Mouse (Mus musculus) hindbrain, embryonic 14.5 days (tissue): ENCODE data around the gene Sik3. TPM values are rescaled to one million over a fixed set of nuclear protein-coding genes. Genes with fewer than 3 reads are reported as not detected.

ENCODE experiments used
- ATAC-seq: fragments of 200-750 bp; cut with Nextera tagmentation; 2 replicates; pipeline ENCODE4 v1.8.0; 2017; ENCODE audit warnings: moderate number of reproducible peaks, mild to moderate bottlenecking, moderate TSS enrichment, moderate library complexity; ENCODE audit not compliant: low FRiP score
- DNase-seq: peaks from one replicate; pipeline ENCODE4 v3.0.0-alpha.2; 2015; ENCODE audit warnings: low spot score
- H3K27ac ChIP-seq: fragments of 300-500 bp; sonication (generic); 2 replicates; pipeline ENCODE4 v1.5.1; 2014; ENCODE audit warnings: mild to moderate bottlenecking, moderate library complexity
- H3K27me3 ChIP-seq: fragments of 300-500 bp; sonication (generic); 2 replicates; pipeline ENCODE4 v1.6.1; 2014; ENCODE audit warnings: mild to moderate bottlenecking, low read length, mixed read lengths; ENCODE audit not compliant: control insufficient read depth, insufficient read depth
- H3K36me3 ChIP-seq: fragments of 300-500 bp; sonication (generic); replicated peaks from 2 replicates; pipeline ENCODE4 v1.6.1; 2014; ENCODE audit not compliant: control insufficient read depth, insufficient read depth
- H3K4me1 ChIP-seq: fragments of 300-500 bp; sonication (generic); replicated peaks from 2 replicates; pipeline ENCODE4 v1.6.1; 2014; ENCODE audit warnings: antibody characterized with exemption, low read length, mixed read lengths; ENCODE audit not compliant: control insufficient read depth, insufficient read depth
- H3K4me2 ChIP-seq: fragments of 300-500 bp; sonication (generic); replicated peaks from 2 replicates; pipeline ENCODE4 v1.6.1; 2014; ENCODE audit warnings: mild to moderate bottlenecking, moderate library complexity
- H3K4me3 ChIP-seq: fragments of 300-500 bp; sonication (generic); replicated peaks from 2 replicates; pipeline ENCODE4 v1.5.1; 2014; ENCODE audit warnings: mild to moderate bottlenecking, low read length
- H3K9ac ChIP-seq: fragments of 300-500 bp; sonication (generic); 2 replicates; pipeline ENCODE4 v1.6.1; 2014
- H3K9me3 ChIP-seq: fragments of 300-500 bp; sonication (generic); 2 replicates; pipeline ENCODE4 v1.6.1; 2016; ENCODE audit warnings: low read length; ENCODE audit not compliant: control insufficient read depth
- WGBS: fragments of 180-500 bp; shearing (Covaris S2); extraction: QIAGEN DNeasy Blood & Tissue Kit; methylation state at CpG from one replicate; pipeline ENCODE4 v1.1.7; 2014; 5-methylcytosine and 5-hydroxymethylcytosine counted together
- polyA plus RNA-seq: library from polyadenylated mRNA; unstranded; fragments of >200 nt; fragmentation: Nextera tagmentation; extraction: Ambion mirVana; gene quantifications from 2 replicates; pipeline ENCODE4 v1.2.1, GENCODE M21; 2014

The Sik3 gene
- polyA plus RNA-seq, 1 experiment from 2014 or later = 11.0 TPM

DNA sequence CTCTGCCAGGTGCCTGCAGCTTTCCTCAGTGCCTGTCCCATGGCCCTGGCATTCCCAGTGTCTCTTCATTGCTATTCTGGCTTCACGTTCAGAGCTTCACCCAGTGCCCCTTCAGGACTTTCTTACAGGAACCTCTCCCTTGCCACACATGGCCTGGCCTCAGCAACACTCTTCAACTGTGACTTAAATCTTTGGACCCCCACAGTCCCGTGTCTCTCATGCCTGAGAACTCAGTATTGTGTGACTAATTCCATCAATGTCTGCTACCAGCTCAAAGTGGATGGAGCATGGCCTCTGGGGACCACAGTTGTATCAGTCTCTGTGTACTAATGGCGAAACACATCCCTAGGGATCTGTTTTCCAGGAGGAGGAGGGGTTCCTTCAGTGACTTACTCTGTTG is 133.8 kb downstream of the Sik3 start:
- no peaks in the 10 kb centered on the region for H3K4me1 ChIP-seq
- H3K9me3 ChIP-seq = no peaks in the 10 kb centered on the region
- no peak overlapping the region for H3K27ac ChIP-seq
- no peak overlapping the region for H3K9ac ChIP-seq
- H3K27me3 ChIP-seq = no peaks in the 10 kb centered on the region
- DNase-seq (no peak), ATAC-seq (no peak)
- no peak overlapping the region for H3K4me3 ChIP-seq
- no peak overlapping the region for H3K4me2 ChIP-seq
- 47% methylated on average over 3 of the region's 3 CpGs for WGBS
- H3K36me3 ChIP-seq = no peaks in the 10 kb centered on the region

GRCm38 (mm10) chr9:46148723-46149122 is 136.1 kb downstream of the Sik3 start:
- ATAC-seq (no peak), DNase-seq (no peak)
- Histone ChIP-seq H3K4me1 (no peaks in the 10 kb centered on the region; the same call in 1 of the 2 replicates), H3K27ac (no peak overlapping the region), H3K4me3 (no peak overlapping the region), H3K36me3 (no peaks in the 10 kb centered on the region), H3K9me3 (no peaks in the 10 kb centered on the region), H3K4me2 (no peak overlapping the region), H3K27me3 (no peaks in the 10 kb centered on the region), H3K9ac (no peak overlapping the region)
- WGBS = 89% methylated on average over 4 of the region's 4 CpGs

GRCm38 (mm10) chr9:46149392-46149791 is 136.8 kb downstream of the Sik3 start:
- H3K27ac ChIP-seq = no peak overlapping the region
- no peaks in the 10 kb centered on the region for H3K36me3 ChIP-seq
- DNase-seq (no peak), ATAC-seq (no peak)
- no peak overlapping the region for H3K4me2 ChIP-seq
- no peaks in the 10 kb centered on the region for H3K27me3 ChIP-seq
- WGBS = 91% methylated on average over 5 of the region's 5 CpGs
- H3K4me1 ChIP-seq = no peaks in the 10 kb centered on the region; the same call in 1 of the 2 replicates
- no peaks in the 10 kb centered on the region for H3K9me3 ChIP-seq
- H3K9ac ChIP-seq = no peak overlapping the region
- H3K4me3 ChIP-seq = no peak overlapping the region

DNA sequence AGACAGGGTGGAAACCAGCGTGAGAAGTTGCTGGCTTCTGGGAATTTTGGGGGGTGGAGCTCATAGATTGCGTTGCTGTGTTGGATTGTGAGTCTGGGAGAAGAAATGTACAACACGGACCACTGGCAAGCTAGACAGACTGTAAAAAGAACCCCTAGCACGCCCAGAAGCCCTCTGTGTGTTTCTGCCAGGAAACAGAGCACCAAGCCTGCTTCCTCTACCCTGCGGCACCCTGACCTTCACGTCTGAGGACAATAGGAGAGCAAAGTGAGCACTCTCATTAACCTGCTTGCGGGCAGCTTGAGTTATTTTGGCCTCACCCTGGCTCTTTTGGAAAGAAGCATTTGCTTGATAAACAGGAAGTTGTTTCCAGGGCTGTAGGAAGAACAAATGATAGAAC is 137.5 kb downstream of the Sik3 start:
- Histone ChIP-seq H3K27me3 (no peaks in the 10 kb centered on the region), H3K4me2 (no peak overlapping the region), H3K36me3 (no peaks in the 10 kb centered on the region), H3K9me3 (no peaks in the 10 kb centered on the region), H3K4me3 (no peak overlapping the region), H3K4me1 (no peaks in the 10 kb centered on the region; the same call in 1 of the 2 replicates), H3K27ac (no peak overlapping the region), H3K9ac (no peak overlapping the region)
- ATAC-seq (no peak), DNase-seq (no peak)
- 75% methylated on average over 7 of the region's 7 CpGs for WGBS

DNA sequence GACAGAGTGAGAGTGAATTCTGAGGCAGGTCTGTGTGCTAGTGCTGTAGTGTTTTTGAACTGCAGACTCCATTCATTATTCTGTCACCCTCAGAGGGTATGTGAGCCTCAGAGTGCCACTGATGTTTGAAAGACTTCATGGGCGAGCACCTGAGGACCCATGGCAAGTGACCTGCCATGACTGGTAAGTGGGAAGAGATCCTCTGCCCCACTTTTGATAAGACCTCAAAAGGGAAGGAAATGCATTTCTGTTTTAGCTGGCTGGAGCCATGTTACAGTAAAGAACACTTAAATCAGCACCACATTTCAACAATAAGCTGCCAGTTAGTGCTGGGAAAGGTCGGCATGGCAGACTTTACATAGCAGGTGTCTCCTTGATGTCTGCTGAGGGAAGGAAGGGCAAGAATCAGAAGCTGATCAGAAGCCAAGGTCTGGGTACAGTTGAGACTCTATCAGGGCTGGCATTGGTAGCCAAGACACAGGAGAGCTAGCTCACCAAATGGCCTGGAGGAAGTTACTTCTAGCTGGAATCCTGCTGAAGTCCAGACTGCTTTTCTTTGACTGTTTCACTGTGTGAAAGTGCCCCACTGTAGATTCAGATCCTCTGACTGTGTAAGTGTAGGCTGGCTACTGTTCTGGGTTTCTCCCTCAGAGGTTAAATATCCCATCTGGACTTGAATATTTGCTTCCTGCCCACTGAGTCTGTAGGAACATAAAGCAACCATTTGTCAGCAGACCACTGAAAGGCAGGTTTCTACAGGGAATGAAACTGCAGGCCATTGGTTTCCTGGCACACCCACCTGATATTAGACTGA is 138.5 kb downstream of the Sik3 start:
- 80% methylated on average over 2 of the region's 2 CpGs for WGBS
- no peak overlapping the region for H3K27ac ChIP-seq

GRCm38 (mm10) chr9:46151704-46152040 is 139.1 kb downstream of the Sik3 start:
- whole genome bisulfite sequencing = 94% methylated on average over 6 of the region's 6 CpGs
- H3K9me3 ChIP-seq = no peaks in the 10 kb centered on the region
- no peaks in the 10 kb centered on the region for H3K27me3 ChIP-seq
- no peak overlapping the region for H3K9ac ChIP-seq
- H3K36me3 ChIP-seq = no peaks in the 10 kb centered on the region
- H3K4me2 ChIP-seq = no peak overlapping the region
- no peaks in the 10 kb centered on the region; the same call in 1 of the 2 replicates for H3K4me1 ChIP-seq
- no peak overlapping the region for H3K4me3 ChIP-seq
- DNase-seq = no peak
- H3K27ac ChIP-seq = no peak overlapping the region
- ATAC-seq = no peak

More for the DNA sequence above, 138.5 kb downstream of the Sik3 start:
- no peak for DNase-seq
- H3K9me3 ChIP-seq = no peaks in the 10 kb centered on the region
- no peak for ATAC-seq
- no peak overlapping the region for H3K9ac ChIP-seq
- H3K36me3 ChIP-seq = no peaks in the 10 kb centered on the region
- H3K4me2 ChIP-seq = no peak overlapping the region
- H3K4me3 ChIP-seq = no peak overlapping the region
- H3K4me1 ChIP-seq = no peaks in the 10 kb centered on the region; the same call in 1 of the 2 replicates
- no peaks in the 10 kb centered on the region for H3K27me3 ChIP-seq

DNA sequence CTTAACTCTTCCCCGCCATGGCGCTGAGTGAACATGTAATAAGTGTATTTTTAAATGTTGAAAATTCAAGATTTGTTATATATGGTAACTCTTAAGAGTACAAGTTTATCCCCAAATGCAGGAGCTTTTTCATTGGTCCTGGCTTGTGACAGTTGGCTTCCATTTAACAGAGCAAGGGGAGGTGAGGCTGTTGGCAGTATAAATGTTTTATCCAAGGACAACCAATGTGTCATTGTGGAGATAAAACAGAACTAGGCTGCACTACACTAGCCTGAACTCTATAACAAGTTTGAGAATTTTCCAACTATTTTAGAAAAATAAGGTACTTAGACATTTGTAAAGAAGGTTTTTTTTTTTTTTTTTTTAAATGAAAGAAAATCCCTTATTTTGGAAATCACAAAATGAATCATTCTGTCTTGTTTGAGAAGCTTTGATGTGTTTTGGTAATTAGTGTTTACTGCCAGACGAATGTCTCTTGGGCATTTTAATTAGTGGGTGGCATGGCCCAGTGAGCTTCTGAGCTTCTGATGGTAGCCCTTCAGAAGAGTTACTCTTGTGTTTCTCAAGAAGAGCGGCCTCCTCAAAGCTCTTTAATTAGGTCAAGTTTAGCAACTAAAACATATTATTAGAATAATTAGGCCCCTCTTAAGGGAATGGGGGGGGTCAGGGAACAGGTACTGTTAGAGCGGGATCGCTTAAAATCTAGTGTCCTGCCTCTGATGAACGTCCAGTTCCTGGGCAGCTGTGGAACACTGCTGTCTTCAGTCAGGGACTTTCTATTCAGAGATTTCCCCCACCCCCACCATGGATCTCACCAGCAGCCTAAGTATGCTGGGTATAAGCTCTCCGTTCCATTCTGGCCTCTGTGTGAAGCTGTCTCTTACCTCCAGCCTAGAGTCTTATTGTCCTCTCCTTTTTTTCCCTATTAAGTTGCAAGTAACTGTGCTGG is 139.7 kb downstream of the Sik3 start:
- ATAC-seq (no peak), DNase-seq (no peak)
- Histone ChIP-seq H3K4me1 (no peaks in the 10 kb centered on the region; the same call in 1 of the 2 replicates), H3K36me3 (no peaks in the 10 kb centered on the region), H3K4me3 (no peak overlapping the region), H3K9me3 (no peaks in the 10 kb centered on the region), H3K27me3 (no peaks in the 10 kb centered on the region), H3K4me2 (no peak overlapping the region), H3K27ac (no peak overlapping the region), H3K9ac (no peak overlapping the region)
- WGBS = 74% methylated on average over 8 of the region's 8 CpGs

GRCm38 (mm10) chr9:46154469-46154868 is 141.8 kb downstream of the Sik3 start:
- Histone ChIP-seq H3K27ac (no peak overlapping the region), H3K9ac (no peak overlapping the region), H3K27me3 (no peaks in the 10 kb centered on the region), H3K36me3 (no peaks in the 10 kb centered on the region), H3K4me2 (no peak overlapping the region), H3K9me3 (no peaks in the 10 kb centered on the region), H3K4me1 (no peaks in the 10 kb centered on the region; the same call in 1 of the 2 replicates), H3K4me3 (no peak overlapping the region)
- 75% methylated on average over 2 of the region's 2 CpGs for WGBS
- DNase-seq (no peak), ATAC-seq (no peak)

DNA sequence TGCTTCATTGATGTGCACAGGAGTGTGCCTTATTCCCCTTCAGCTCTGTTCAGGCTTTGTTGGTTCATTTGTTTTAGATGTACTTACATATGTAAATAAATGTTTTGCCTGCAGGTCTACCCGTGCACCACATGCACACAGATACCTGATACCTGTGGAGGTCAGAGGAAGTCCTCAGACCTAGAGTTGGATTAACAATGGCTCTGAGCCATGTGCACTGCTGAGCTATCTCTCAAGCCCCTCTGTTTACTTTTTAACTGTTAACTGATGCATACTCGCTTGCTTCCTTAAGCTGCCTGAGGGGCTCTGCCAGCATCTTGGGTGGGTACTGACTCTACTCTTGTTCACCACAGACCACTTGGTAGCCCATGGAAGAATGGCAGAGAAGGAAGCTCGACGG is 142.4 kb downstream of the Sik3 start:
- WGBS = 85% methylated on average over 4 of the region's 4 CpGs
- ATAC-seq = no peak
- Histone ChIP-seq H3K36me3 (no peaks in the 10 kb centered on the region), H3K4me2 (no peak overlapping the region), H3K27me3 (no peaks in the 10 kb centered on the region), H3K9me3 (no peaks in the 10 kb centered on the region), H3K4me3 (no peak overlapping the region), H3K27ac (no peak overlapping the region), H3K9ac (no peak overlapping the region), H3K4me1 (no peaks in the 10 kb centered on the region; the same call in 1 of the 2 replicates)
- DNase-seq = no peak
